Mouse (Mus musculus) forebrain, embryonic 14.5 days (tissue): ENCODE results near the gene Ost4. TPM values are rescaled to one million over a fixed set of nuclear protein-coding genes. Genes with fewer than 3 reads are reported as not detected.

Experiments used
- ATAC-seq: fragments of 200-750 bp; cut with Nextera tagmentation; 2 replicates; pipeline ENCODE4 v1.8.0; 2017; ENCODE audit warnings: mild to moderate bottlenecking, moderate library complexity
- DNase-seq: peaks from one replicate; pipeline ENCODE4 v3.0.0-alpha.2; 2015; ENCODE audit warnings: low spot score
- H3K27ac ChIP-seq: fragments of 300-500 bp; sonication (generic); 2 replicates; pipeline ENCODE4 v1.5.1; 2014; ENCODE audit warnings: low read depth, mild to moderate bottlenecking, control low read depth, low read length, moderate library complexity
- H3K27me3 ChIP-seq: fragments of 300-500 bp; sonication (generic); replicated peaks from 2 replicates; pipeline ENCODE4 v1.6.1; 2014; ENCODE audit warnings: low read length, control low read depth, mixed read lengths; ENCODE audit not compliant: control insufficient read depth, insufficient read depth
- H3K36me3 ChIP-seq: fragments of 300-500 bp; sonication (generic); 2 replicates; pipeline ENCODE4 v1.6.1; 2014; ENCODE audit warnings: low read length, control low read depth; ENCODE audit not compliant: control insufficient read depth, insufficient read depth
- H3K4me1 ChIP-seq: fragments of 300-500 bp; sonication (generic); 2 replicates; pipeline ENCODE4 v1.6.1; 2014; ENCODE audit warnings: antibody characterized with exemption, low read length, control low read depth; ENCODE audit not compliant: control insufficient read depth, insufficient read depth
- H3K4me2 ChIP-seq: fragments of 300-500 bp; sonication (generic); 2 replicates; pipeline ENCODE4 v1.6.1; 2014; ENCODE audit warnings: mild to moderate bottlenecking, control low read depth, low read length
- H3K4me3 ChIP-seq: fragments of 300-500 bp; sonication (generic); 2 replicates; pipeline ENCODE4 v1.5.1; 2014; ENCODE audit warnings: low read depth, low read length, control low read depth
- H3K9ac ChIP-seq: fragments of 300-500 bp; sonication (generic); 2 replicates; pipeline ENCODE4 v1.6.1; 2014; ENCODE audit warnings: mild to moderate bottlenecking, low read length, control low read depth, moderate library complexity
- H3K9me3 ChIP-seq: fragments of 300-500 bp; sonication (generic); replicated peaks from 2 replicates; pipeline ENCODE4 v1.6.1; 2016; ENCODE audit warnings: low read length, control low read depth, mixed read lengths; ENCODE audit not compliant: control insufficient read depth
- WGBS: fragments of 180-500 bp; shearing (Covaris S2); extraction: QIAGEN DNeasy Blood & Tissue Kit; methylation state at CpG from one replicate; pipeline ENCODE4 v1.1.7; 2014; 5-methylcytosine and 5-hydroxymethylcytosine counted together
- polyA plus RNA-seq: library from polyadenylated mRNA; unstranded; fragments of >200 nt; fragmentation: Nextera tagmentation; extraction: Ambion mirVana; gene quantifications from 2 replicates; pipeline ENCODE4 v1.2.1, GENCODE M21; 2014

Gene Ost4
- 265 and 340 TPM in 2 replicates for polyA plus RNA-seq

GRCm38 (mm10) chr5:30907413-30908059 is at the start of gene Ost4:
Gene Ost4, minus strand, starts transcription at chr5:30907788.
- DNase-seq: peak; percentile 97
- Histone ChIP-seq H3K9ac (peak within 1 kb of the TSS; percentile 81), H3K36me3 (peaks cover 34% of the 10 kb centered on the region), H3K4me2 (peak within 1 kb of the TSS; percentile 97), H3K9me3 (no peaks in the 10 kb centered on the region), H3K27ac (peak within 1 kb of the TSS; percentile 62), H3K27me3 (no peaks in the 10 kb centered on the region), H3K4me3 (peak within 1 kb of the TSS; percentile 63), H3K4me1 (peaks cover 20% of the 10 kb centered on the region)
- ATAC-seq: peak; percentile 96
- 0% methylated on average over 52 of the region's 58 CpGs for WGBS

DNA sequence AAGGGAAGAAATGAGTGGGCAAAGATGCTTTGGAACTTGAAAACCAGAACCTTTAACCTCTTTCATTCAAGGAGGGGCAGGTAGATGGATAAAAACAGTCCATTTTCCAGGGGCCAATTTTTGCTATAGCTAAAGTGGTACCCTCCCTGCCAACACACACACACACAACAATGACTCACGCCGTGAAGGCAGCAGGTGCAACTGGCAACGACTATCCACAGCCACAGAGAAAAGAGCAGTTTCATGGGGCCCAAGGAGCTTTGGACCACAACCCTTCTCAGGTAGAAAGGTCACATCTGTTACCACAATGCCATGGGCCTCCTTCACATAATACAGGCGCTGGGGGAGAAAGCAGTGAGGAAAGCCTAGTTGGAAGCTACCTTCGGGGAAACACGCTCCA is 48.2 kb upstream of the Ost4 start:
- Histone ChIP-seq H3K9me3 (no peaks in the 10 kb centered on the region), H3K27ac (no peak overlapping the region), H3K27me3 (no peaks in the 10 kb centered on the region), H3K4me1 (peaks cover 22% of the 10 kb centered on the region), H3K9ac (no peak overlapping the region), H3K36me3 (peaks cover 57% of the 10 kb centered on the region), H3K4me2 (no peak overlapping the region), H3K4me3 (no peak overlapping the region)
- WGBS: 93% methylated on average over 6 of the region's 6 CpGs
- no peak for DNase-seq
- no peak for ATAC-seq

DNA sequence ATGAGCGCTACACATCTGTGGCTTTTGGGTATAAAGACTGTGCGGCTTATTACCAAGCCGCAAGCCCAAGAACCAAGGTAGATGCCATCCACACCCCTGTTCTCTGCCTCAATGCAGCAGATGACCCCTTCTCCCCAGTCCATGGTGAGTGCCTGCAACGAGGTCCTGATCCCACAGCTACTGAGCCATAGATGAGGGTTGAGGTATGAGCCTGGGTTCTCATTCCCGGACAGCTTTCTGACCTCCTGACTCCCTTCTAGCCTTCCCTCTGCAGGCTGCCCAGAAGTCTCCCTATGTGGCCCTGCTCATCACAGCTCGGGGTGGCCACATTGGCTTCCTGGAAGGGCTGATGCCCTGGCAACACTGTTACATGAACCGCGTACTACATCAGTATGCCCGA is 47.0 kb upstream of the Ost4 start:
- Histone ChIP-seq H3K9ac (no peak overlapping the region), H3K9me3 (no peaks in the 10 kb centered on the region), H3K36me3 (peaks cover 57% of the 10 kb centered on the region), H3K4me2 (no peak overlapping the region), H3K4me3 (no peak overlapping the region), H3K4me1 (peaks cover 28% of the 10 kb centered on the region), H3K27ac (no peak overlapping the region), H3K27me3 (no peaks in the 10 kb centered on the region)
- WGBS: 97% methylated on average over 9 of the region's 9 CpGs
- DNase-seq (no peak), ATAC-seq (no peak)

GRCm38 (mm10) chr5:30954065-30954464 is 46.5 kb upstream of the Ost4 start:
- peaks cover 24% of the 10 kb centered on the region for H3K4me1 ChIP-seq
- H3K9me3 ChIP-seq: no peaks in the 10 kb centered on the region
- H3K27ac ChIP-seq: no peak overlapping the region
- H3K4me2 ChIP-seq: no peak overlapping the region
- WGBS: 100% methylated on average over 6 of the region's 6 CpGs
- no peak overlapping the region for H3K9ac ChIP-seq
- H3K36me3 ChIP-seq: peaks cover 57% of the 10 kb centered on the region
- DNase-seq (no peak), ATAC-seq (no peak)
- no peaks in the 10 kb centered on the region for H3K27me3 ChIP-seq
- no peak overlapping the region for H3K4me3 ChIP-seq

DNA sequence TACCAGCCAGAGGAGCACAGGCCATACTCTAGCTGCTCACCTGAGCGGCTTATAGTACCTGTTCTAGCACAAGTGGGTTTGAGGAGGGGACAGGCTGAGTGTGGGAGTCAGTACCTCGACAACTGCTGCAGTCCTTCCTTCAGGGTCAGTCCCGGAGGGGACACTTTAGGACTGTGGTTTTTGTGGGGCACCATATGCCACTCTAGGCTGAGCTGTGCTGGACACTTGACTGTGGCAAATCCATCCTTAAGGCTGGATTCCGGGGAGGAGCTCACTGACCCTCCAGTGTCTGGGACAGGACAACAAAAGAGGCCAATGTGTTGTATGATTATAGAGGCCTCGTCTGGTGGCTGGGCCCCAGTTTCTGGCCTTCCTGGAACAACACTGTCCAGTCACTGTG is 45.0 kb upstream of the Ost4 start:
- no peak overlapping the region for H3K27ac ChIP-seq
- no peaks in the 10 kb centered on the region for H3K9me3 ChIP-seq
- H3K9ac ChIP-seq: no peak overlapping the region
- ATAC-seq (no peak), DNase-seq (no peak)
- no peak overlapping the region for H3K4me3 ChIP-seq
- 83% methylated on average over 5 of the region's 5 CpGs for WGBS
- H3K36me3 ChIP-seq: peaks cover 45% of the 10 kb centered on the region
- no peaks in the 10 kb centered on the region for H3K27me3 ChIP-seq
- no peak overlapping the region for H3K4me2 ChIP-seq
- H3K4me1 ChIP-seq: peaks cover 9% of the 10 kb centered on the region

- WGBS: 79% methylated on average over 6 of the region's 6 CpGs
- no peak overlapping the region for H3K27ac ChIP-seq
These were observed 44.1 kb upstream of the Ost4 start for GRCm38 (mm10) chr5:30951706-30952105.

DNA sequence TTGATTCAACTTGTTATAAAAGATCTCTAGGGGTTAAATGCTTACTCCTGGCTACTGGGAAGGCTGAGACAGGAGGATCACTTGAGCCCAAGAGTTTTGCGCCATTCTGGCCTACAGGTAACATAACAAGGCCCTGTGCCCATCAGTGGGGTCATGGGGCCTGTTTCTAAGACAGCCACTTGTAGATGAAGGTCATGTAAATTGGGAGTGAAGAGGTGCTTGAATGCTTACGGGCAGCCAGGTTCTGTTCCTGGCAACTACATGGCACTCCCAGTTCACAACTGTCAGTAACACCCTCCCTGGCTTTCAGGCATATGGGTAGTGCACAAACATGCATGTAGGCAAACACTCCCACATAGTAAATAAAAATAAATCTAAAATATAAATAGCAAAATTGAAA is 43.3 kb upstream of the Ost4 start:
- Histone ChIP-seq H3K27me3 (no peaks in the 10 kb centered on the region), H3K4me3 (no peak overlapping the region), H3K9ac (no peak overlapping the region), H3K36me3 (peaks cover 40% of the 10 kb centered on the region), H3K9me3 (no peaks in the 10 kb centered on the region), H3K4me1 (peaks cover 6% of the 10 kb centered on the region), H3K27ac (no peak overlapping the region), H3K4me2 (no peak overlapping the region)
- no peak for ATAC-seq
- 94% methylated on average over 2 of the region's 2 CpGs for WGBS
- no peak for DNase-seq

More at GRCm38 (mm10) chr5:30951706-30952105, 44.1 kb upstream of the Ost4 start:
- DNase-seq (no peak), ATAC-seq (no peak)
- Histone ChIP-seq H3K4me2 (no peak overlapping the region), H3K27me3 (no peaks in the 10 kb centered on the region), H3K9ac (no peak overlapping the region), H3K9me3 (no peaks in the 10 kb centered on the region), H3K36me3 (peaks cover 42% of the 10 kb centered on the region), H3K4me1 (peaks cover 6% of the 10 kb centered on the region), H3K4me3 (no peak overlapping the region)

- H3K27me3 ChIP-seq: no peaks in the 10 kb centered on the region
- WGBS: 61% methylated on average over 4 of the region's 4 CpGs
- H3K4me2 ChIP-seq: peak overlapping the region; percentile 92
- no peak overlapping the region for H3K27ac ChIP-seq
- no peak for DNase-seq
- peaks cover 6% of the 10 kb centered on the region for H3K4me1 ChIP-seq
- H3K4me3 ChIP-seq: peak overlapping the region; percentile 49
- no peaks in the 10 kb centered on the region for H3K9me3 ChIP-seq
- peaks cover 35% of the 10 kb centered on the region for H3K36me3 ChIP-seq
- 0 out of 2 replicates have a peak, but pooled peaks have one; percentile 31 for ATAC-seq
- peak overlapping the region; percentile 70; the same call in 1 of the 2 replicates for H3K9ac ChIP-seq
These were observed 42.9 kb upstream of the Ost4 start for GRCm38 (mm10) chr5:30950451-30950850.

DNA sequence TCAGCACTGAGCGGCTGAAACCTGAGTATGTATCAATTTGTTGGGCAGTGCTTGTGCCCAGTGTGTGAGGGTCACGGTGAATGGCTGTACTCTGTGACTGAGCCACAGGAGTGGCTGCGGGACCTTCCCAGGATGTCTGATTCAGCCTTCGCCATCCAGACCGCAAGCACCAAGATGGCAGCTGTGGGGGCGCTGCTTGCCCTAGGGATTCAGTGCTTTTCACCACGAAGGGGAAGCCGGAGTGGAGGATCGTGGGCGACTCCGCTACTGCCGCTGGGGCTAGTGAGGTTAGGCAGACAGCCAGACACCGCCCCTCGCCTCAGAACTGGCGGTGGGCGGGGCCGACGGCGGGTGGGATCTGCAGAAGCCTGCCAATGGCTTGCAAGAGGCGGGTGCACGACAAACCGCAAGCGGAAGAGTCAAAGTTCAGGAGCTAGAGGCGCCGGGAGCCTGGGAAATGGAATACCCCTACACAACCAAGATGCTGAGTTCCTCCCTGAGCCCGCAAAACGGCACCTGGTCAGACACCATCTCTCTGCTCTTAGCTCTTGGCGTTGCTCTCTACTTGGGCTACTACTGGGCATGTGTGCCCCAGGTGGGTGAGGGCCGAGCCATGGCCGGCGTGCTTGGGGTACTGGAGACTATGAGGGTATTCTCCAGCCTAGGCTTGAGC is 42.2 kb upstream of the Ost4 start:
- peak; percentile 94 for DNase-seq
- peak overlapping the region; percentile 70 for H3K9ac ChIP-seq

More for the DNA sequence above, 42.2 kb upstream of the Ost4 start:
- Histone ChIP-seq H3K4me3 (peak overlapping the region; percentile 49), H3K27me3 (no peaks in the 10 kb centered on the region), H3K27ac (peak overlapping the region; percentile 52; the same call in 1 of the 2 replicates), H3K4me2 (peak overlapping the region; percentile 92), H3K36me3 (peaks cover 28% of the 10 kb centered on the region), H3K9me3 (no peaks in the 10 kb centered on the region), H3K4me1 (peaks cover 6% of the 10 kb centered on the region)
- under 1% methylated on average over 31 of the region's 31 CpGs for WGBS
- peak; percentile 87 for ATAC-seq
